Mouse (Mus musculus) inflammation-experienced regulatory T-cells, adult 6 months (primary cell): Measurements from ENCODE around the gene Armh4. TPM values are rescaled to one million over a fixed set of nuclear protein-coding genes. Genes with fewer than 3 reads are reported as not detected.
"Not testable (repeated sequence)": the region's sequence is repeated elsewhere in the genome, so short reads cannot be mapped to it uniquely, and the experiment has no call there.

ENCODE experiments used
- ATAC-seq: one replicate; pipeline ENCODE4 v1.8.0; 2017
- polyA plus RNA-seq, 3 experiments: library from polyadenylated mRNA; unstranded; fragments of 100-300 nt; shearing (Covaris generic); gene quantifications; one replicate each; pipeline ENCODE4 v1.2.1; 2017

Armh4 gene
- polyA plus RNA-seq, result not detected

- no peak for ATAC-seq
These were observed at the start of gene Armh4 for GRCm38 (mm10) chr14:49782715-49783531. Armh4 (minus strand) TSS chr14:49783383.

GRCm38 (mm10) chr14:49829192-49830171, 46.3 kb upstream of the Armh4 start:
- ATAC-seq, result no peak

GRCm38 (mm10) chr14:49819721-49820440, 36.7 kb upstream of the Armh4 start:
- not testable (repeated sequence) for ATAC-seq

- not testable (repeated sequence) for ATAC-seq
These were observed 35.6 kb upstream of the Armh4 start for GRCm38 (mm10) chr14:49818713-49819208.

- not testable (repeated sequence) for ATAC-seq
These were observed 29.8 kb upstream of the Armh4 start for GRCm38 (mm10) chr14:49812966-49813365.

- ATAC-seq, result not testable (repeated sequence)
These were observed 21.9 kb upstream of the Armh4 start for GRCm38 (mm10) chr14:49805051-49805450.

GRCm38 (mm10) chr14:49801444-49801843, 18.3 kb upstream of the Armh4 start:
- no peak for ATAC-seq

GRCm38 (mm10) chr14:49793948-49794347, 10.8 kb upstream of the Armh4 start:
- no peak for ATAC-seq

GRCm38 (mm10) chr14:49790542-49790941, 7.4 kb upstream of the Armh4 start:
- no peak for ATAC-seq

GRCm38 (mm10) chr14:49785793-49786192, 2.6 kb upstream of the Armh4 start:
- ATAC-seq, result no peak

- ATAC-seq, result no peak
These were observed 683 bp upstream of the Armh4 start for GRCm38 (mm10) chr14:49783866-49784265.

- ATAC-seq, result no peak
These were observed 2.8 kb downstream of the Armh4 start for GRCm38 (mm10) chr14:49780416-49780815.

GRCm38 (mm10) chr14:49777539-49777938, 5.6 kb downstream of the Armh4 start:
- not testable (repeated sequence) for ATAC-seq

- ATAC-seq, result no peak
These were observed 11.4 kb downstream of the Armh4 start for GRCm38 (mm10) chr14:49771746-49772145.

GRCm38 (mm10) chr14:49766601-49767000, 16.6 kb downstream of the Armh4 start:
- ATAC-seq, result no peak

- ATAC-seq, result no peak
These were observed 27.3 kb downstream of the Armh4 start for GRCm38 (mm10) chr14:49755845-49756244.

- no peak for ATAC-seq
These were observed 30.6 kb downstream of the Armh4 start for GRCm38 (mm10) chr14:49752614-49753013.

GRCm38 (mm10) chr14:49745874-49746273, 37.3 kb downstream of the Armh4 start:
- no peak for ATAC-seq

- no peak for ATAC-seq
These were observed 39.1 kb downstream of the Armh4 start for GRCm38 (mm10) chr14:49743946-49744526.

- ATAC-seq, result no peak
These were observed 43.9 kb downstream of the Armh4 start for GRCm38 (mm10) chr14:49739328-49739727.

- no peak for ATAC-seq
These were observed 44.6 kb downstream of the Armh4 start for GRCm38 (mm10) chr14:49738441-49739088.
